Mouse (Mus musculus) stomach, postnatal 0 days (tissue): ENCODE data around the gene Il21r. TPM values are rescaled to one million over a fixed set of nuclear protein-coding genes. Genes with fewer than 3 reads are reported as not detected.
A peak's percentile ranks its signal among the peaks of the same experiment; 100 is the strongest.

Experiments used
- ATAC-seq: fragments of 200-750 bp; cut with Nextera tagmentation; 2 replicates; pipeline ENCODE4 v1.8.0; 2017; ENCODE audit not compliant: low FRiP score, low TSS enrichment
- DNase-seq: peaks from one replicate; pipeline ENCODE4 v3.0.0-alpha.2; 2016; ENCODE audit warnings: low spot score
- H3K27ac ChIP-seq: fragments of 300-500 bp; sonication (generic); replicated peaks from 2 replicates; pipeline ENCODE4 v1.5.1; 2014; ENCODE audit warnings: mild to moderate bottlenecking, control low read depth
- H3K27me3 ChIP-seq: fragments of 300-500 bp; sonication (generic); 2 replicates; pipeline ENCODE4 v1.6.1; 2014; ENCODE audit warnings: low read length; ENCODE audit not compliant: control insufficient read depth, insufficient read depth
- H3K36me3 ChIP-seq: fragments of 300-500 bp; sonication (generic); 2 replicates; pipeline ENCODE4 v1.6.1; 2014; ENCODE audit warnings: low read length, mixed read lengths; ENCODE audit not compliant: control insufficient read depth, insufficient read depth
- H3K4me1 ChIP-seq: fragments of 300-500 bp; sonication (generic); replicated peaks from 2 replicates; pipeline ENCODE4 v1.6.1; 2014; ENCODE audit warnings: antibody characterized with exemption; ENCODE audit not compliant: control insufficient read depth, insufficient read depth
- H3K4me2 ChIP-seq: fragments of 300-500 bp; sonication (generic); replicated peaks from 2 replicates; pipeline ENCODE4 v1.6.1; 2014; ENCODE audit warnings: low read depth, mild to moderate bottlenecking, control low read depth, moderate library complexity
- H3K4me3 ChIP-seq: fragments of 300-500 bp; sonication (generic); 2 replicates; pipeline ENCODE4 v1.5.1; 2014; ENCODE audit warnings: low read depth, low read length, control low read depth
- H3K9ac ChIP-seq: fragments of 300-500 bp; sonication (generic); 2 replicates; pipeline ENCODE4 v1.6.1; 2014; ENCODE audit warnings: mild to moderate bottlenecking, low read length, control low read depth, mixed read lengths
- H3K9me3 ChIP-seq: fragments of 300-500 bp; sonication (generic); 2 replicates; pipeline ENCODE4 v1.6.1; 2016; ENCODE audit warnings: low read length; ENCODE audit not compliant: control insufficient read depth
- CTCF ChIP-seq: IDR thresholded peaks from 2 replicates; pipeline ENCODE4 v1.5.1; 2016; ENCODE audit warnings: antibody characterized with exemption, low read depth, mild to moderate bottlenecking, moderate library complexity
- EP300 ChIP-seq: optimal IDR thresholded peaks from 2 replicates; pipeline ENCODE3; 2016; ENCODE audit warnings: antibody characterized with exemption
- WGBS: fragments of 180-500 bp; shearing (Covaris S2); extraction: QIAGEN DNeasy Blood & Tissue Kit; methylation state at CpG from one replicate; pipeline ENCODE4 v1.1.7; 2014; 5-methylcytosine and 5-hydroxymethylcytosine counted together
- polyA plus RNA-seq: library from polyadenylated mRNA; unstranded; fragments of >200 nt; fragmentation: Nextera tagmentation; extraction: Ambion mirVana; gene quantifications from 2 replicates; pipeline ENCODE4 v1.2.1, GENCODE M21; 2015

Il21r gene
- polyA plus RNA-seq, 1 experiment from 2014 or later: 0.29 TPM

DNA sequence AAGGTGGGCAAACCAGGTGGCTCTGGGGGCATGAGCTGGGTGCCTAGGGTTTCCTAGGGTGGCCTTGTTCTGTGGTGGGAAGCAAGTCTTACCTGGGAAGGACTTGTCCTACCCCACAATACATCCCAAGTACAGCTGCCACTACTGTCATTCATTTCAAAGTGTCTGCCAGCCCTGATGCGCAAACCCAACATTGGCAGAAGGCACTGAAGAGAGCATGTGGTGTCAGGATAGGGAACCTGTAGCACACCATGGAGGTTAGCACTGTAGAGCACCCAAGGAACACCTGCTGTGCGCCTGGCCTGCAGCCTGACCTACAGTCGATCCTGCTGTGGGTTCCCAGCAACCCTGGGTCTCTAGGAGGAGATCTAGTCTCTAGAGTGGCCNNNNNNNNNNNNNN, 27.8 kb downstream of the Il21r start:
- TF ChIP-seq CTCF (no peak), EP300 (no peak)
- Histone ChIP-seq H3K4me2 (no peak overlapping the region), H3K27me3 (no peaks in the 10 kb centered on the region), H3K4me1 (no peaks in the 10 kb centered on the region), H3K9me3 (no peaks in the 10 kb centered on the region), H3K27ac (no peak overlapping the region), H3K36me3 (no peaks in the 10 kb centered on the region), H3K4me3 (no peak overlapping the region), H3K9ac (no peak overlapping the region)
- WGBS: 89% methylated on average over 3 of the region's 3 CpGs
- DNase-seq (no peak), ATAC-seq (no peak)

DNA sequence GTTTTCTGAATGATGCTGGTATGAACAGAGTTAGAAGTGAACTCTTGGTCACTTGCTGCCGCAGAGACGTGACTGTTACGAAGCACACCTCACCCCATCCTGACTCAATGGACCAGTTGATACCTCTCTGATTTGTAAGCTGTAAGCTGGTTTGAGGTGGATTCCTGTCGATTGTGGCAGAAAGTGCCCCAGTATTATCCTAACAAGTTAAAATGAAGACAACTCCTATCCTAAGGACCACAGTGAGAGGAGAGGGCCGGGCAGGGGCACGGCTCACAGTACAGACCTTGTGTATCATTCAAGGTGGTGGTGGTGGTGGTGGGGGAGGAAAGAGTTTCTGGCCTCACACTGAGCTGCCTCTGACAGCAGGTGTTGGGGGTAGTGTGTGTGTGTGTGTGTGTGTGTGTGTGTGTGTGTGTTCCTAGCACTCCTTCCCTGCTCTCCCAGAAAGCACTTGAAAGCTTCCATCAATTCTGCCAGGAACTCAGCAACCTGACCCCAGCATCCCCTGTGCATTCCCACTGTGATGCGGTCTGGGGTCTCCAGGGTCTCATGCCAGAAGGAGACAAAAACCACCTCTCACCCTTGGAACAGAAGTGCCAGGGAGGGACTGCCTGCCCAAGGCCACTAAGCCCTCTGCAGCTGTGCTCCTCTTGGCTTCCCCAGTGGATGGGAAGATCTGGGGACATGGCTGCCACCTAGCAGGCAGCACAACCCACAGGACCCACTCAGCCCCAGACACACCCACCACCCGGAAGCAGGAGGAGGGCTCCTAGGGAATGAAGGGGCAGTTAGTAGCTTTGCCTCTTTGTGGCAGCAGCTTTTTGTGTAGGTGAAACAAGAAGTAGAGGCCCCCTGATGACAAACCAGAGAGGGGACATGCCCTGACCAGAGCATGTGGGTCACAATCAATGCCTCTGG, 34.3 kb downstream of the Il21r start:
- no peaks in the 10 kb centered on the region for H3K9me3 ChIP-seq
- H3K36me3 ChIP-seq: peaks cover 9% of the 10 kb centered on the region
- ATAC-seq: no peak

DNA sequence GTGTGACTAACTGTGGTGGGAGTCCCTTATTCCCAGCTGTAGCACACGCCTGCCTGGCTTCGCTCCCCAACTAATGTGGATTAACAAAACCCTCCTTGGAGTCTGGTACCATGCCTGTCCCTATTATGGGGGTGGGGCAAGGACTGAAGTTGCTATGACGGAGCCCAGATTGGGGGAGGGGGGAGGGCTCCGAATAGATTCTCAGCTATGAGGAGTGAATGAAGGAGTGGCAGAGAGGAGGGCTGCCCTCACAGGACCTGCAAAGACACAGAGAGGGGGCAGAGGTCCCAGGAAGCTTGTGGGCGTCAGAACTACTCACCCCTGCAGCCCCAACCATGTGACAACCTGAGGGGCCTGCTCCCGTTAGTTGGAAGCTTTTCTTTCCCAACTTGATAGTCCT, 35.1 kb downstream of the Il21r start:
- no peaks in the 10 kb centered on the region for H3K4me1 ChIP-seq
- no peak overlapping the region for H3K9ac ChIP-seq
- H3K36me3 ChIP-seq: peaks cover 18% of the 10 kb centered on the region
- 79% methylated on average over 6 of the region's 6 CpGs for WGBS
- H3K4me2 ChIP-seq: no peak overlapping the region
- H3K4me3 ChIP-seq: no peak overlapping the region
- ATAC-seq: no peak
- H3K9me3 ChIP-seq: no peaks in the 10 kb centered on the region
- no peak for DNase-seq
- TF ChIP-seq CTCF (no peak), EP300 (no peak)
- no peak overlapping the region for H3K27ac ChIP-seq
- H3K27me3 ChIP-seq: no peaks in the 10 kb centered on the region

More for the DNA sequence above, 34.3 kb downstream of the Il21r start:
- 86% methylated on average over 8 of the region's 8 CpGs for WGBS
- DNase-seq: no peak
- H3K27me3 ChIP-seq: no peaks in the 10 kb centered on the region
- no peaks in the 10 kb centered on the region for H3K4me1 ChIP-seq
- H3K4me3 ChIP-seq: no peak overlapping the region
- H3K27ac ChIP-seq: no peak overlapping the region
- TF ChIP-seq EP300 (no peak), CTCF (no peak)
- H3K4me2 ChIP-seq: no peak overlapping the region
- H3K9ac ChIP-seq: no peak overlapping the region

DNA sequence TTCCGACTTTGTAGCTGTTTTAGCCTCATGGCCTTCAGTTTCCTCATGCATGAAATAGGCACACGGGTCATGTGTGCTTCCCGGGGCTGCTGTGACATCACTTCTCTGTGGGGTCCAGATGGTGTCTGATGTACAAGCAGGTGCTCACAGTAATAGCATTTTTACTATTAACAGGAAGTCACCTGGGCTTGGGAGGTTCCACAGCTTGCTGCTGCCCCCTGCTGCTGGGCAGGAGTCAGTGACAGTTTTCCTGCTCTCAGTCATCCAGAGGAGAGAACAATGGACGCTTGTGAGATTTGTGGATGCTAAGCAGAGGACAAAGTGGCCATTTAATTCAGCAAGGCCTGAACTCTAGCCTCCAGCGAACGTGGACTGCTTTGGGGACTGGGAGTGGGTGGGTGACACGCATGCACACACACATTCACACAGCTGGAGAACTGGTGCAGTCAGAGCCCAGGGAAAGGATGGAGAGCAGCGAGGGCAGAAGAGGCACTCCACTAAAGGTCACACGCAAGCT, 35.7 kb downstream of the Il21r start:
- 43% methylated on average over 9 of the region's 9 CpGs for WGBS
- no peaks in the 10 kb centered on the region for H3K27me3 ChIP-seq
- peaks cover 23% of the 10 kb centered on the region for H3K36me3 ChIP-seq
- H3K4me3 ChIP-seq: no peak overlapping the region
- no peak for TF ChIP-seq EP300
- peak; percentile 93 for TF ChIP-seq CTCF
- DNase-seq (peak; percentile 79), ATAC-seq (peak; percentile 64)
- H3K9ac ChIP-seq: no peak overlapping the region
- H3K27ac ChIP-seq: no peak overlapping the region
- no peaks in the 10 kb centered on the region for H3K9me3 ChIP-seq
- H3K4me2 ChIP-seq: no peak overlapping the region
- H3K4me1 ChIP-seq: no peaks in the 10 kb centered on the region

DNA sequence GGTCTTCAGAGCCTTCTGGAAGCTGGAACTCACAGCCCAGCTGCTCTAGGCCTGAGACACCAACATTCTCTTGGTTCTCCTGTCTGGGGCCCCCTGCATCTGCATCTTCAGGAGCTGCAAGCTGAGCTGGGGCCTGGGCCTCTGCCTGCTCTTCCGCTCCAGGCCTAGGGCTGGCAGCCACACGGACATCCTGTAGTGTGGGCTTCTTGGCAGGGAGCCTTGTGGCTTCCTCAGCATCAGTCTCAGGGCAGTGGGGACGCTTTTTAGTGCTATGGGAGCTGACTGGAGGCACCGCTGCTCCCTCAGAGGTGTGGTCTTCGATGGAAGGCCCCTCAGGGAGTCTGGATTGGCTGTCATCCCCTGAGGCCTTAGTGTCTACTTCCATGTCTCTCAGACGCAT, 40.7 kb downstream of the Il21r start:
- no peak for TF ChIP-seq CTCF
- TF ChIP-seq EP300: no peak
- Histone ChIP-seq H3K9me3 (no peaks in the 10 kb centered on the region), H3K27me3 (no peaks in the 10 kb centered on the region), H3K4me2 (no peak overlapping the region), H3K4me1 (no peaks in the 10 kb centered on the region), H3K4me3 (no peak overlapping the region), H3K27ac (no peak overlapping the region), H3K9ac (no peak overlapping the region), H3K36me3 (peaks cover 57% of the 10 kb centered on the region)
- ATAC-seq (no peak), DNase-seq (no peak)
- 77% methylated on average over 6 of the region's 6 CpGs for WGBS

DNA sequence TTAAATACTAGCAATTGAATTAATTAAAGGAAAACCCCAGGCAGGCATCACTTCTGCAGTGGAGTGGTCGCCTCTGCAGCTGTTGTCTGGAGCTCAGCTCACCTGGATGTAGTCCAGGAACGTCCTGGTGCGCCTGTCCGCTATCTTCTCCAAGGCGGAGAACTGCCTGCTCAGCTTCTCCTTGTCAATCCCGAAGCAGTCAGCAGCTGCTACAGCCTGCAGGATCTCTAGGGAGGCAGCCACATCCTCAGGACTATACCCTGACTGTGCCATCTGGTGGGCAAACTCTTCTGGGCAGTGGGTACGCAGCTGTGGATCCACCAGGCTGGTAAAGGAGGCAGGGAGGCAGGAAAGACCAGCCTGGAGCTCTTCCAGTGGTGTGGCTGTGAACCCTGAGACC, 42.2 kb downstream of the Il21r start:
- H3K4me2 ChIP-seq: no peak overlapping the region
- peaks cover 64% of the 10 kb centered on the region for H3K36me3 ChIP-seq
- DNase-seq (no peak), ATAC-seq (no peak)
- H3K27ac ChIP-seq: no peak overlapping the region
- no peaks in the 10 kb centered on the region for H3K4me1 ChIP-seq
- no peaks in the 10 kb centered on the region for H3K9me3 ChIP-seq
- WGBS: 85% methylated on average over 7 of the region's 7 CpGs
- TF ChIP-seq CTCF (no peak), EP300 (no peak)
- no peaks in the 10 kb centered on the region for H3K27me3 ChIP-seq
- no peak overlapping the region for H3K9ac ChIP-seq
- no peak overlapping the region for H3K4me3 ChIP-seq
